Mouse (Mus musculus): ENCODE measurements around the gene Acvrl1. TPM values are rescaled to one million over a fixed set of nuclear protein-coding genes. Genes with fewer than 3 reads are reported as not detected.
A peak's percentile ranks its signal among the peaks of the same experiment; 100 is the strongest.
"Not testable (repeated sequence)": the region's sequence is repeated elsewhere in the genome, so short reads cannot be mapped to it uniquely, and the experiment has no call there.

Gene Acvrl1
- polyA plus RNA-seq, 1 experiment from 2014 or later: 2.6 TPM

GRCm38 (mm10) chr15:101105496-101105994, 22.8 kb upstream of the Acvrl1 start:
- DNase-seq: peak; percentile 84
- H3K9me3 ChIP-seq (ENCODE audit: low read length): no peaks in the 10 kb centered on the region
- no peak for TF ChIP-seq EP300 (IDR thresholded peaks at IDR 0.05; ENCODE audit: low read depth)
- peak; percentile 94 for TF ChIP-seq CTCF (IDR thresholded peaks at IDR 0.05; ENCODE audit: low read depth)
- H3K27me3 ChIP-seq (ENCODE audit: insufficient read depth, low read length): no peaks in the 10 kb centered on the region
- H3K36me3 ChIP-seq (replicated peaks; ENCODE audit: insufficient read depth, low read length): no peaks in the 10 kb centered on the region
- peak; percentile 90 for ATAC-seq
- H3K27ac ChIP-seq (ENCODE audit: low read depth): peak overlapping the region; percentile 71
- peaks cover 5% of the 10 kb centered on the region; the same call in 1 of the 2 replicates for H3K4me1 ChIP-seq (ENCODE audit: insufficient read depth)
- peak overlapping the region; percentile 54 for H3K4me2 ChIP-seq (ENCODE audit: low read depth, low read length)
- H3K4me3 ChIP-seq (ENCODE audit: low read depth, low read length): peak overlapping the region; percentile 39
- 18% methylated on average over 12 of the region's 12 CpGs for WGBS (ENCODE audit: insufficient replicate concordance)
- H3K9ac ChIP-seq (replicated peaks): no peak overlapping the region

DNA sequence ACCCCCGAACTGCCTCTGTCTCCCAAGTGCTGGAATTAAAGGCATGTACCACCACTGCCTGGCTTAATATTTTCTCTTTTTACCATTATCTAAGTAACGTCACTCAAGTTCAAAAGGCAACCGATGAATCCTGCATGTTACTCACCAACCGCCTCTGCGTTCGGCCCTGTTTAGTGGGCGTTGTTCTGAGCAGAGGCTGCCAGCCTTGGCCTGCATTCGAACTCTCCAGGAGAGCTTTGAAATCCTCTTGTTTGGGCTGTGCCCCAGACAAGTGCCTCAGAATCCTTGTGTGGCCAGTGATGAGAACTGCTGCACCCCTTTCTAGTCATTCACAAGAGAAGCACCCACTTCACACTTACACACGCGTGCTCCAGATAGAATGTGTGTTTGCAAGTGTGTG, 22.3 kb upstream of the Acvrl1 start:
- peaks cover 5% of the 10 kb centered on the region; the same call in 1 of the 2 replicates for H3K4me1 ChIP-seq (ENCODE audit: insufficient read depth)
- no peak for ATAC-seq
- H3K27ac ChIP-seq (ENCODE audit: low read depth): peak overlapping the region; percentile 52
- no peak overlapping the region for H3K9ac ChIP-seq (replicated peaks)
- H3K36me3 ChIP-seq (replicated peaks; ENCODE audit: insufficient read depth, low read length): no peaks in the 10 kb centered on the region
- H3K4me2 ChIP-seq (ENCODE audit: low read depth, low read length): peak overlapping the region; percentile 54
- H3K4me3 ChIP-seq (ENCODE audit: low read depth, low read length): 0 out of 2 replicates have a peak overlapping the region, but pooled peaks have one; percentile 39
- no peak for TF ChIP-seq CTCF (IDR thresholded peaks at IDR 0.05; ENCODE audit: low read depth)
- no peak for TF ChIP-seq EP300 (IDR thresholded peaks at IDR 0.05; ENCODE audit: low read depth)
- H3K9me3 ChIP-seq (ENCODE audit: low read length): no peaks in the 10 kb centered on the region
- WGBS (ENCODE audit: insufficient replicate concordance): 77% methylated on average over 10 of the region's 10 CpGs
- no peak for DNase-seq
- H3K27me3 ChIP-seq (ENCODE audit: insufficient read depth, low read length): 0 out of 2 replicates have a peak, but pooled peaks cover under 1% of the 10 kb centered on the region

GRCm38 (mm10) chr15:101107906-101108671, 20.2 kb upstream of the Acvrl1 start:
- TF ChIP-seq CTCF (IDR thresholded peaks at IDR 0.05; ENCODE audit: low read depth) (no peak), EP300 (IDR thresholded peaks at IDR 0.05; ENCODE audit: low read depth) (no peak)
- DNase-seq (no peak), ATAC-seq (no peak)
- H3K4me2 ChIP-seq (ENCODE audit: low read depth, low read length): no peak overlapping the region
- no peaks in the 10 kb centered on the region for H3K9me3 ChIP-seq (ENCODE audit: low read length)
- no peak overlapping the region for H3K9ac ChIP-seq (replicated peaks)
- peaks cover 9% of the 10 kb centered on the region; the same call in 1 of the 2 replicates for H3K4me1 ChIP-seq (ENCODE audit: insufficient read depth)
- H3K4me3 ChIP-seq (ENCODE audit: low read depth, low read length): no peak overlapping the region
- H3K27me3 ChIP-seq (ENCODE audit: insufficient read depth, low read length): 0 out of 2 replicates have a peak, but pooled peaks cover 3% of the 10 kb centered on the region
- H3K27ac ChIP-seq (ENCODE audit: low read depth): no peak overlapping the region
- H3K36me3 ChIP-seq (replicated peaks; ENCODE audit: insufficient read depth, low read length): no peaks in the 10 kb centered on the region
- WGBS (ENCODE audit: insufficient replicate concordance): 73% methylated on average over 5 of the region's 5 CpGs

GRCm38 (mm10) chr15:101113176-101113575, 15.1 kb upstream of the Acvrl1 start:
- Histone ChIP-seq H3K4me3 (ENCODE audit: low read depth, low read length) (no peak overlapping the region), H3K9ac (replicated peaks) (no peak overlapping the region), H3K27me3 (ENCODE audit: insufficient read depth, low read length) (0 out of 2 replicates have a peak, but pooled peaks cover 3% of the 10 kb centered on the region), H3K36me3 (replicated peaks; ENCODE audit: insufficient read depth, low read length) (no peaks in the 10 kb centered on the region), H3K27ac (ENCODE audit: low read depth) (peak overlapping the region; percentile 58), H3K4me1 (ENCODE audit: insufficient read depth) (peaks cover 8% of the 10 kb centered on the region; the same call in 1 of the 2 replicates), H3K4me2 (ENCODE audit: low read depth, low read length) (peak overlapping the region; percentile 54), H3K9me3 (ENCODE audit: low read length) (peaks cover 3% of the 10 kb centered on the region; the same call in 1 of the 2 replicates)
- DNase-seq (peak; percentile 68), ATAC-seq (peak; percentile 94)
- 10% methylated on average over 8 of the region's 8 CpGs for WGBS (ENCODE audit: insufficient replicate concordance)
- TF ChIP-seq CTCF (IDR thresholded peaks at IDR 0.05; ENCODE audit: low read depth): no peak
- TF ChIP-seq EP300 (IDR thresholded peaks at IDR 0.05; ENCODE audit: low read depth): no peak

GRCm38 (mm10) chr15:101113778-101114177, 14.5 kb upstream of the Acvrl1 start:
- peak; percentile 22; the same call in 1 of the 2 replicates for TF ChIP-seq CTCF (IDR thresholded peaks at IDR 0.05; ENCODE audit: low read depth)
- H3K4me1 ChIP-seq (ENCODE audit: insufficient read depth); H3K4me3 ChIP-seq (ENCODE audit: low read depth, low read length); H3K9ac ChIP-seq (replicated peaks); DNase-seq; H3K36me3 ChIP-seq (replicated peaks; ENCODE audit: insufficient read depth, low read length); H3K27me3 ChIP-seq (ENCODE audit: insufficient read depth, low read length); H3K9me3 ChIP-seq (ENCODE audit: low read length); ATAC-seq: not testable (repeated sequence)
- 62% methylated on average over 2 of the region's 2 CpGs for WGBS (ENCODE audit: insufficient replicate concordance)
- Histone ChIP-seq H3K27ac (ENCODE audit: low read depth) (peak overlapping the region; percentile 58), H3K4me2 (ENCODE audit: low read depth, low read length) (0 out of 2 replicates have a peak overlapping the region, but pooled peaks have one; percentile 54)

DNA sequence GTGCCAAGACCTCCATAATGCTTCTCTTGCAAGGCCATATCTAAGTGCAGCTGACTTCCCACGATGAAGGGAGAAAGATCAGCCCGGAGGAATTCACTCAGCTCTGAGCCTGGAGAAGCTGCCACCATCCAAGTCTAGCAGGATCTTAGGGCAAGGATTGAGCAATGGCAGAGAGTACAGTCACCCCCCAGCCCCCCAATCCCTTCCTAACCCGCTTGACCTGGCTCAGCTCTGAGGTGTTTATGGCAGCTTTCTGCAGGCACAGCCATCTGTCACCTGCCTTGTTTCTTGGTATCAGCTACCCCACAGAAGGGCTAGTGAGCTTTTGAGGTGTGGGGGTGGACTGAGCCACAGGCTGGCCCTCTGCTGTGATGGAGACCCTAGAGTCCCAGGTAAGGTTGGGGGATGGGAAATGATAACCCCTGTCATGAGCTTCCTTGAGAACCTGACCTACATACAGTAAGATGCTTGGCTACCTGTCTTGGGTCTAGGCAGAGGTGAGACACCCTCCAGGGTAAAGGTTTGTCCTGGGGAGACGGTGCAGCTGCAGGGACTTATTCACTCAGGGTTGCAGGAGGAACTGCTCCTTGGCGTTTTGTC, 12.7 kb upstream of the Acvrl1 start, which contains the start of gene Ankrd33:
Ankrd33 (plus strand) TSS at position 245 of the 600 bp plus-strand sequence.
- ATAC-seq (no peak), DNase-seq (no peak)
- Histone ChIP-seq H3K4me2 (ENCODE audit: low read depth, low read length) (no peak within 1 kb of the TSS), H3K36me3 (replicated peaks; ENCODE audit: insufficient read depth, low read length) (no peaks in the 10 kb centered on the region), H3K9ac (replicated peaks) (no peak within 1 kb of the TSS), H3K4me3 (ENCODE audit: low read depth, low read length) (no peak within 1 kb of the TSS), H3K4me1 (ENCODE audit: insufficient read depth) (peaks cover 8% of the 10 kb centered on the region; the same call in 1 of the 2 replicates), H3K27ac (ENCODE audit: low read depth) (no peak within 1 kb of the TSS), H3K27me3 (ENCODE audit: insufficient read depth, low read length) (0 out of 2 replicates have a peak, but pooled peaks cover 3% of the 10 kb centered on the region), H3K9me3 (ENCODE audit: low read length) (peaks cover 3% of the 10 kb centered on the region; the same call in 1 of the 2 replicates)
- TF ChIP-seq CTCF (IDR thresholded peaks at IDR 0.05; ENCODE audit: low read depth): no peak
- no peak for TF ChIP-seq EP300 (IDR thresholded peaks at IDR 0.05; ENCODE audit: low read depth)
- 63% methylated on average over 5 of the region's 5 CpGs for WGBS (ENCODE audit: insufficient replicate concordance)
